Mouse (Mus musculus): ENCODE data around the gene Hsd17b14.

- TF ChIP-seq POLR2A (IDR thresholded peaks at IDR 0.05; ENCODE audit: low read depth, low read length), result no peak
- no peak for TF ChIP-seq CTCF (IDR thresholded peaks at IDR 0.05; ENCODE audit: borderline replicate concordance, insufficient read depth, low read length)
These were observed 39.3 kb upstream of the Hsd17b14 start for GRCm38 (mm10) chr7:45515436-45515835.
